Mouse (Mus musculus) limb, embryonic 15.5 days (tissue): Measurements from ENCODE around the gene Nlgn3. TPM values are rescaled to one million over a fixed set of nuclear protein-coding genes. Genes with fewer than 3 reads are reported as not detected.

ENCODE experiments used
- ATAC-seq: fragments of 200-750 bp; cut with Nextera tagmentation; 2 replicates; pipeline ENCODE4 v1.8.0; 2017; ENCODE audit warnings: low read depth, moderate TSS enrichment; ENCODE audit not compliant: insufficient number of reproducible peaks, low FRiP score, low TSS enrichment
- H3K27ac ChIP-seq: fragments of 300-500 bp; sonication (generic); 2 replicates; pipeline ENCODE4 v1.5.1; 2015; ENCODE audit warnings: moderate library complexity, mild to moderate bottlenecking, inconsistent platforms
- H3K27me3 ChIP-seq: fragments of 300-500 bp; sonication (generic); 2 replicates; pipeline ENCODE4 v1.6.1; 2015; ENCODE audit warnings: inconsistent platforms
- H3K36me3 ChIP-seq: fragments of 300-500 bp; sonication (generic); 2 replicates; pipeline ENCODE4 v1.6.1; 2015; ENCODE audit warnings: inconsistent platforms
- H3K4me1 ChIP-seq: fragments of 300-500 bp; sonication (generic); 2 replicates; pipeline ENCODE4 v1.6.1; 2015; ENCODE audit warnings: inconsistent platforms
- H3K4me2 ChIP-seq: fragments of 300-500 bp; sonication (generic); 2 replicates; pipeline ENCODE4 v1.6.1; 2015; ENCODE audit warnings: mild to moderate bottlenecking, inconsistent platforms
- H3K4me3 ChIP-seq: fragments of 300-500 bp; sonication (generic); 2 replicates; pipeline ENCODE4 v1.5.1; 2015; ENCODE audit warnings: mild to moderate bottlenecking, inconsistent platforms
- H3K9ac ChIP-seq: fragments of 300-500 bp; sonication (generic); 2 replicates; pipeline ENCODE4 v1.6.1; 2015; ENCODE audit warnings: inconsistent platforms
- H3K9me3 ChIP-seq: fragments of 300-500 bp; sonication (generic); 2 replicates; pipeline ENCODE4 v1.6.1; 2016; ENCODE audit warnings: inconsistent platforms
- WGBS: fragments of 180-500 bp; shearing (Covaris S2); methylation state at CpG from one replicate; pipeline ENCODE4 v1.1.7; 2015; 5-methylcytosine and 5-hydroxymethylcytosine counted together
- polyA plus RNA-seq: library from polyadenylated mRNA; unstranded; fragments of >200 nt; fragmentation: Nextera tagmentation; extraction: Ambion mirVana; gene quantifications from 2 replicates; pipeline ENCODE4 v1.2.1, GENCODE M21; 2015

Nlgn3 gene
- polyA plus RNA-seq, 1 experiment from 2014 or later: 12.9 TPM

DNA sequence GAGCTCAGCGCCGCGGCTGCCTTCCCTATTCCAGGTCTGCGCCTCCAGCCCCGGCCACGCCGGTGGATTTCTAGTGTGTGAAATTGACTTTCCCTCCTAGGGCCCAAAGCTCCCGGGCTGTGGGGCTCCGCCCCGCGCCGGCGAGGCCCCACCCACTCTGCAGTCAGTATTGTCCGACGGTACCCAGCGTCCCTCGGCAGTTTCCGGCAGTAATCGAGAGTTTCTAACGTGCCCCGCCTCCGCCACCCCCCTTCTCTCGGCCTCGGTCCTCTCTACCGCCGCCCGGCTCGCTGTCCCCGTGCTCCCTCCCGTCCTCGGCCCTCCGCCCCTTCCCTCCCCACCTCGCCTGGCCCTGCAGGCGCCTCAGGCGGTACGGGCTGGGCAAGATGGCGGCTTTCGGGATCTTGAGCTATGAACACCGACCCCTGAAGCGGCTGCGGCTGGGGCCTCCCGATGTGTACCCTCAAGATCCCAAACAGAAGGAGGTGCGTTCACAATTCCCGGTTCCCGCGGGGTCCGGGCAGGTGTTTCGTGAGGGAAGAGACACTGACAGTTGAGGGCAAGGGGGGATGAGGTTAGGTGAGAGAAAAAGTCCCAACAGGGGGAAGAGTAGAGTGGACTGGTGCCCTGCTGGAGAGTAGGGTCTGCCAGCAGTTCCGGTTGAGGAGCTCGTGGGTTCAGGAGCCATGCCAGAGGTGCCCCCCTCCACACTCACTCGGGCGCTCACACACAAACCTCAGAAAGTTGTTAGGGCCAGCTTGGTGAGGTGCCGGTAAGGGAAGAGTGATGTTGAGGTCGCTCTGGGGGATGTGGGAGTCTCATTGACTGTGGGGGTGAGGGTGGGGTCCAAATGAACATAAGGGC is 24.9 kb upstream of the Nlgn3 start, which contains the start of gene Med12:
Gene Med12, plus strand, starts transcription at position 156 of the 864 bp plus-strand sequence.
- Histone ChIP-seq H3K4me2 (peak within 1 kb of the TSS; percentile 40), H3K9me3 (no peaks in the 10 kb centered on the region), H3K9ac (peak within 1 kb of the TSS; percentile 44), H3K27ac (peak within 1 kb of the TSS; percentile 82), H3K27me3 (peaks cover 23% of the 10 kb centered on the region), H3K4me3 (peak within 1 kb of the TSS; percentile 52), H3K4me1 (no peaks in the 10 kb centered on the region), H3K36me3 (peaks cover 11% of the 10 kb centered on the region; the same call in 1 of the 2 replicates)
- 20% methylated on average over 54 of the region's 54 CpGs for WGBS
- peak; percentile 98 for ATAC-seq

DNA sequence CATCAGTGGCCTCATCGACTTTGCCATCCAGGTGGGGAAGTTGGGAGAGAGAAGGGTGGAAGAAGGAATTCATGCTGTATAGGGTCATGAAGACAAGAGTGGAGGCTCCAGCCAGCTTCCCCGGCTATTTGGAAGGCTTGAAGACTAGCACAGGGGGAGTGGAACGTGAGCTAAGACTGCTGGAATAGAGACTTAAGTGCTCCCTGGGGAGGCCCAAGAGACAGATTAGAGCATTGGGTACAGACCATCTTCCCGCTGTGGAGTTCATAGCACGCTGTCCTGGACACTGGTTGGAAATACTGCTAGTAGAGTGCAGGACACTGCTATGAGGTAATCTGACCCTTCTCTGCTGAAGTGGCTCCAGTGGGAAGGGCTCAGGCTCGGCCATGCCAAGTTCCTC is 16.2 kb upstream of the Nlgn3 start:
- ATAC-seq: no peak
- 72% methylated on average over 6 of the region's 6 CpGs for WGBS
- H3K4me3 ChIP-seq: no peak overlapping the region
- H3K36me3 ChIP-seq: peaks cover 62% of the 10 kb centered on the region
- no peaks in the 10 kb centered on the region for H3K9me3 ChIP-seq
- H3K4me1 ChIP-seq: no peaks in the 10 kb centered on the region
- H3K9ac ChIP-seq: no peak overlapping the region
- no peak overlapping the region for H3K27ac ChIP-seq
- peaks cover 3% of the 10 kb centered on the region; the same call in 1 of the 2 replicates for H3K27me3 ChIP-seq
- H3K4me2 ChIP-seq: no peak overlapping the region

DNA sequence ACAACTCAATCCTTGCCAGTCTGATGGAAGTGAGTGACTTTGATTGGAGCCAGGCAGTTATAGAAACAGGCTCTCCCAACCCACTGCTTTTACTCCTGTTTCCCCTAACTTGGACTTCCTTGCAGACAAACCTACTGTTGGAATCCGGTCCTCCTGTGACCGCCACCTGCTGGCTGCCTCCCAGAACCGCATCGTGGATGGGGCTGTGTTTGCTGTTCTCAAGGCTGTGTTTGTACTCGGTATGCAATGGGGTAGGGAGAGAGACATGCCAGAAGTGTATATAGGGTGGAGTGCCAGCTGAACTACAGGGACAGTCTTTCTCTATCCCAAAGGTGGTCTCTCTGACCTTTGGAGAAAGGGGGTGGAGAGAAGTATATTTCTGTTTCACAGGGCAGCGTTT is 13.4 kb upstream of the Nlgn3 start:
- peaks cover under 1% of the 10 kb centered on the region; the same call in 1 of the 2 replicates for H3K27me3 ChIP-seq
- H3K4me1 ChIP-seq: no peaks in the 10 kb centered on the region
- no peak for ATAC-seq

DNA sequence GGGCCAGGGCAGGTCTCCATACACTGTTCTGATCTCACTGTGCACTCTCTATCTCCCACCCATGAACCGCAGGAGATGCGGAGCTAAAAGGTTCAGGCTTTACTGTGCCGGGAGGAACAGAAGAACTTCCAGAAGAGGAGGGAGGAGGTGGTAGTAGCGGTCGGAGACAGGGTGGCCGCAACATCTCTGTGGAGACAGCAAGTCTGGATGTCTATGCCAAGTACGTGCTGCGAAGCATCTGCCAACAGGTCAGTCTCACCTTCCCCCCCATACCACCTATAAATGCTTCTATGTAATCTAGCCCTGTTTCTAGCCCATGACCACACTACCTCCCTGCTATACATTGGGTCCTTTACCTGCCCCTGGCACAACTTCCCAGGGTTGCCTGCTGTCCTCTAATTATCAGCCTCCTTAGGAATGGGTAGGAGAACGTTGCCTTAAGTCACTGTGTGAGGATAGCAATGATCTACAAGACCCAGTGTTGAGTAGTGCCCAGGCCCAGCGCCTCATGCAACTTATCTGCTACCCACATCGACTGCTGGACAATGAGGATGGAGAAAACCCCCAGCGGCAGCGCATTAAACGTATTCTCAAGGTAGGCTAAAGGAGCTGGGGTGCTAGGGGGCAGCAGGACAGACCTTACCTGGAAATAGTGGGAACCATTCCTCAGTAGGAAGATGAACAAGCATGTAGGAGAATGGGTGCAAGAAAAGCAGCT is 12.9 kb upstream of the Nlgn3 start:
- WGBS: 86% methylated on average over 14 of the region's 14 CpGs
- Histone ChIP-seq H3K36me3 (peaks cover 76% of the 10 kb centered on the region), H3K9ac (no peak overlapping the region), H3K27ac (no peak overlapping the region), H3K9me3 (no peaks in the 10 kb centered on the region), H3K4me1 (no peaks in the 10 kb centered on the region), H3K4me2 (no peak overlapping the region), H3K27me3 (peaks cover under 1% of the 10 kb centered on the region; the same call in 1 of the 2 replicates), H3K4me3 (no peak overlapping the region)
- ATAC-seq: 0 out of 2 replicates have a peak, but pooled peaks have one; percentile 12

More for the DNA sequence above, 13.4 kb upstream of the Nlgn3 start:
- no peak overlapping the region for H3K27ac ChIP-seq
- H3K4me2 ChIP-seq: no peak overlapping the region
- H3K9me3 ChIP-seq: no peaks in the 10 kb centered on the region
- no peak overlapping the region for H3K4me3 ChIP-seq
- no peak overlapping the region for H3K9ac ChIP-seq
- peaks cover 77% of the 10 kb centered on the region for H3K36me3 ChIP-seq
- WGBS: 25% methylated on average over 6 of the region's 6 CpGs

DNA sequence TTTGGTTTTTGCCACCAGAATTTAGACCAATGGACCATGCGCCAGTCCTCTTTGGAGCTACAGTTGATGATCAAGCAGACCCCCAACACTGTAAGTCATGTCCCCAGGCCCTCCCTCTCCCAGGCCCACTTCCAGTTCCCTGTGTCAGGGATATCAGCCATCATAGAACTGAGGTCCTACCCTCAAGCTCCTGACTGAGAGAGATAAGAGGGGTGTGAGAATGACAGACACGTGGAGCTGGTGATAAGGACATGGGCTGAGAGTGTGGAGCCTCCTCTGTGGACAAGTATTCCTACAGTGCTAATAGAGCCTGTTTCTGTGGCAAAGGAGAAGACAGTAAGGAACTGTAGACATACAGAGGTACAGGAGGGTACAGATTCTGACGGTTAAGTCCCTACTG is 11.4 kb upstream of the Nlgn3 start:
- peaks cover 3% of the 10 kb centered on the region; the same call in 1 of the 2 replicates for H3K27me3 ChIP-seq
- no peaks in the 10 kb centered on the region for H3K9me3 ChIP-seq
- no peak for ATAC-seq
- no peak overlapping the region for H3K4me3 ChIP-seq
- peaks cover 76% of the 10 kb centered on the region for H3K36me3 ChIP-seq
- no peak overlapping the region for H3K27ac ChIP-seq
- WGBS: 90% methylated on average over 3 of the region's 3 CpGs
- H3K4me2 ChIP-seq: no peak overlapping the region
- no peak overlapping the region for H3K9ac ChIP-seq
- no peaks in the 10 kb centered on the region for H3K4me1 ChIP-seq

DNA sequence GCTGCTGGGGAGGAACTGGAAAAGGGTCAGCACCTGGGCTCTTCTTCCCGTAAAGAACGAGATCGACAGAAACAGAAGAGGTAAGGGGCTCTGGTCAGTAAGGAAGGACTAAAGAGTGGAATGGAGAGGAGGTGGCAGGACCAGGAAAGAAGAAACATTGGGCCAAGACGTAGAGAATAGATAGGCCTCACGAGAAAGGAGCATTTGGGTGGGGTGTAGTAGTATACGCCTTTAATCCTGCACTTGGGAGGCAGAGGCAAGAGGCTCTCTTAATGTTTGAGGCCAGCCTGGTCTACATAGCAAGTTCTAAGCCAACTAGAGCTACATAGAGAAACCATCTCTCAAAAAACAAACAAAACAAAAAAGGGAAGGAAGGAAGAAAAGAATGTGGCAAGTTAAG is 10.5 kb upstream of the Nlgn3 start:
- H3K27me3 ChIP-seq: peaks cover 3% of the 10 kb centered on the region; the same call in 1 of the 2 replicates
- H3K4me2 ChIP-seq: no peak overlapping the region
- no peaks in the 10 kb centered on the region for H3K9me3 ChIP-seq
- WGBS: 79% methylated on average over 6 of the region's 6 CpGs
- H3K4me3 ChIP-seq: no peak overlapping the region
- H3K9ac ChIP-seq: no peak overlapping the region
- H3K27ac ChIP-seq: no peak overlapping the region
- H3K36me3 ChIP-seq: peaks cover 76% of the 10 kb centered on the region
- H3K4me1 ChIP-seq: no peaks in the 10 kb centered on the region
- no peak for ATAC-seq

DNA sequence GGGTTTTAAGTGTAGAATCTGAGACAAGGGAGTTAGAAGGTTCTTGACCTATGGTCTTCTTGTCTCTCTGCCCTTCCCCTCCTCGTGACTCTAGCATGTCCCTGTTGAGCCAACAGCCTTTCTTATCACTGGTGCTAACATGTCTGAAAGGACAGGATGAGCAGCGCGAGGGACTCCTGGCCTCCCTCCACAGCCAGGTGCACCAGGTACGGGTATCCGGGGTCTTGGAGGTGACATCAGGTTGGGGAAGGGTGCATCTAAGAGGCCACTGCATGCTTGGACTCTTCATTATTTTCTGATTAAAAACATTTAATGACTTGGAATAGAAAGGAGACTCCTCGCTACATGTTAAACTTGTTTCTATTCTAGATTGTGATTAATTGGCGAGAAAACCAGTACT is 9.9 kb upstream of the Nlgn3 start:
- H3K9ac ChIP-seq: no peak overlapping the region
- H3K4me3 ChIP-seq: no peak overlapping the region
- peaks cover 3% of the 10 kb centered on the region; the same call in 1 of the 2 replicates for H3K27me3 ChIP-seq
- ATAC-seq: no peak
- 90% methylated on average over 7 of the region's 7 CpGs for WGBS
- H3K27ac ChIP-seq: no peak overlapping the region
- no peaks in the 10 kb centered on the region for H3K4me1 ChIP-seq
- no peaks in the 10 kb centered on the region for H3K9me3 ChIP-seq
- no peak overlapping the region for H3K4me2 ChIP-seq
- peaks cover 76% of the 10 kb centered on the region for H3K36me3 ChIP-seq

DNA sequence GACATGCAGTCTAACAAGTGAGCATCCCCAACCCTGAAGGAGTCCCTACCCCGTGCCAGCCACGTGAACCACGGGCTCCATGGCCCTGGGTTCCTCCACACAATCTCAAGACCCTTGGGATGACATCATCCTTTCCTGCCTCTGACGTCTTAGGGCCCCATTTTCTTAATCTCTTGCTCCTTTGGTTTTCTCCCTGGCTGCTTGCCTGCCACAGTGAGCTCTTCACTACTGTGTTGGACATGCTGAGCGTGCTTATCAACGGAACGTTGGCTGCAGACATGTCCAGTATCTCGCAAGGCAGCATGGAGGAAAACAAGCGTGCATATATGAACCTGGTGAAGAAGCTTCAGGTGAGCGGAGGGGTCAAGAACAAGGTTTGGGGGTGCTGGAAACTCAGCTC is 8.9 kb upstream of the Nlgn3 start:
- ATAC-seq: no peak

DNA sequence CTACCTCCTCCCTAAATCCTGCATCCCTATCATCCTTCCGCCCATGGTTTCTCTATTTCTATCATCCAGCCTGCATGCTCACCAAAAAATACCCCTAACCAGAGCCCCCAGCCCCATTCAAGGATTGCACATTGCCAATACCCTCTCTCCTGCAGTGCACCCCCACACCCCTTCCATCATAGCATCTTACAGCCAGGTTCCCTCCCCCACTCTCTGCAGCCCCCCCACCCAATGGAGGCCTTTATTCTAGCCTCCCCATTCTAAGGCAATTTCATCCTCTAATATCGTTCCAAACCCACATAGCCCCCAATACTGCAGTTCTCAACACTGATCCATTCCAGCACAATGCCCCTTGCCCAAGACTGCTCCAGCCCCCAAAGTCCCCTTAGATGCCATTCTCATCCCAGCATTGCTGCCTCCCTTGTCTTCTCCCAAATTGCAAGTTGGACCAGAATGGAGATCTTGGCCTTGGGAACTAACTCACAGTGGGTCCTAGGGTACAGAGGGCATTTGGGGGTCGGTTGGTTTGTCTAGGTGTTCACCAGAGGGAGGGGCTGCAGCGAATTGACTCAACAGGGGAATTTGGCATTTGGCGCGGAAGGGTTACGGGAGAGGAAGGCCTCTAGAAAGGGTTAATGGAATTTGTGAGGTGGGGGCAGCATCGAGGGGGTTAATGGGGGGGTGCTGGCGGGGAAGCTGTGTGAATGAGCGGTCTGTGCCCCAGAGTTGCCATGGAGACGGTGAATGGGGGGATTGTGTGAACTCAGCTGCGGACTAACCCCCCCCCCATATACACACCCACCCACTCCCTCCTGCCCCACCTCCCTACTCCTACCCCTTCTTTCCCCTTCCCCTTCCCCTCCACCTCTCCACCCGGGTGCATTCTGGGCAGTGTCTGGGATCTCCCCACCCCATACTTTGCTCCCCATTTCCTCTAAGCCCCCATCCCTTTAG is 782 bp downstream of the Nlgn3 start:
- 35% methylated on average over 9 of the region's 13 CpGs for WGBS
- H3K4me3 ChIP-seq: peak overlapping the region; percentile 43
- peaks cover 13% of the 10 kb centered on the region for H3K4me1 ChIP-seq
- peaks cover 14% of the 10 kb centered on the region; the same call in 1 of the 2 replicates for H3K36me3 ChIP-seq
- peak; percentile 70 for ATAC-seq
- H3K4me2 ChIP-seq: peak overlapping the region; percentile 39
- peak overlapping the region; percentile 74 for H3K27ac ChIP-seq
- no peak overlapping the region for H3K9ac ChIP-seq
- no peaks in the 10 kb centered on the region for H3K9me3 ChIP-seq
- H3K27me3 ChIP-seq: peaks cover 20% of the 10 kb centered on the region

More for the DNA sequence above, 8.9 kb upstream of the Nlgn3 start:
- Histone ChIP-seq H3K4me2 (no peak overlapping the region), H3K27me3 (peaks cover 8% of the 10 kb centered on the region), H3K9me3 (no peaks in the 10 kb centered on the region), H3K27ac (no peak overlapping the region), H3K36me3 (peaks cover 75% of the 10 kb centered on the region), H3K4me1 (no peaks in the 10 kb centered on the region), H3K9ac (no peak overlapping the region), H3K4me3 (no peak overlapping the region)
- 88% methylated on average over 10 of the region's 10 CpGs for WGBS

DNA sequence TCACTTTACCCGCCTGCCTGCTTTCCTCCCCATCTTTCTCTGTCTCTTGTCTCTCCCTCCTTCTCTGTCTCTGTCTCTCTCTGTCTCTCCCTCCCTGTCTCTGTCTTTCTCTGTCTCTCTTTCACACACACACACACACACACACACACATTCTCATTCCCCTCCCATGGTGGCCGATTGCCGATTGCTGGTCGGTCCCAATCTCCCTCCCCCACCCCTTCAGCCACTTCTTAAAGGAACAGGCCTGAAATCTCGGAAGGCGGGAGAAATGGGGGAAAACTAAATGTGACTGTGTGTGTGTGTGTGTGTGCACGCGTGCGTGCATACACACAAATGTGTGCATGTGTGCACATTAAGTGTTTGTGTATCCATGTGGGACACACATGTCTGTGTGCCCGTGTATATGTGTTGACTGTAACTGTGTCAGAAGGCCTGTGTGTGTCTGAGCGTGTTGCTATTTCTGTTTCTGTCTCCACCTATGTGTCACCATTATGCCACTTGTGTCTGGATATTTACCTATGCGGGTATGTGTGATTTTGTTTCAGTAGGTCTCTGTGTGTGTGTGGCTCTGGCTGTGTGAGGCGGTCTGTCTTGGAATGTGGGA is 1.6 kb downstream of the Nlgn3 start:
- no peak for ATAC-seq
- WGBS: 30% methylated on average over 13 of the region's 13 CpGs

More for the DNA sequence above, 1.6 kb downstream of the Nlgn3 start:
- H3K9me3 ChIP-seq: no peaks in the 10 kb centered on the region
- peaks cover 13% of the 10 kb centered on the region for H3K4me1 ChIP-seq
- peaks cover 17% of the 10 kb centered on the region; the same call in 1 of the 2 replicates for H3K27me3 ChIP-seq
- peaks cover 10% of the 10 kb centered on the region; the same call in 1 of the 2 replicates for H3K36me3 ChIP-seq
- no peak overlapping the region for H3K9ac ChIP-seq
- peak overlapping the region; percentile 43 for H3K4me3 ChIP-seq
- peak overlapping the region; percentile 39 for H3K4me2 ChIP-seq
- peak overlapping the region; percentile 47; the same call in 1 of the 2 replicates for H3K27ac ChIP-seq
